Mouse (Mus musculus): ENCODE measurements around the gene Stac2.

The Stac2 gene

GRCm38 (mm10) chr11:98052989-98053834 is at the start of gene Stac2:
Gene Stac2, minus strand, starts transcription at chr11:98053462.
- DNase-seq, result peak; percentile 84

GRCm38 (mm10) chr11:98101332-98101731 is 48.1 kb upstream of the Stac2 start:
- no peak for DNase-seq

- DNase-seq, result no peak
Measured at GRCm38 (mm10) chr11:98090583-98090982, 37.3 kb upstream of the Stac2 start.

GRCm38 (mm10) chr11:98088224-98088623 is 35.0 kb upstream of the Stac2 start:
- no peak for DNase-seq

- DNase-seq, result no peak
Measured at GRCm38 (mm10) chr11:98086574-98086973, 33.3 kb upstream of the Stac2 start.

GRCm38 (mm10) chr11:98086141-98086540 is 32.9 kb upstream of the Stac2 start:
- DNase-seq, result no peak

GRCm38 (mm10) chr11:98082745-98083144 is 29.5 kb upstream of the Stac2 start:
- no peak for DNase-seq

GRCm38 (mm10) chr11:98080450-98080849 is 27.2 kb upstream of the Stac2 start:
- no peak for DNase-seq

- DNase-seq, result no peak
Measured at GRCm38 (mm10) chr11:98077086-98077485, 23.8 kb upstream of the Stac2 start.

GRCm38 (mm10) chr11:98075195-98075808 is 22.0 kb upstream of the Stac2 start:
- peak; percentile 85 for DNase-seq

GRCm38 (mm10) chr11:98073442-98073841 is 20.2 kb upstream of the Stac2 start:
- no peak for DNase-seq

- no peak for DNase-seq
Measured at GRCm38 (mm10) chr11:98067255-98067654, 14.0 kb upstream of the Stac2 start.

- DNase-seq, result no peak
Measured at GRCm38 (mm10) chr11:98066201-98066600, 12.9 kb upstream of the Stac2 start.

GRCm38 (mm10) chr11:98061904-98062562 is 8.8 kb upstream of the Stac2 start:
- no peak for DNase-seq

- DNase-seq, result no peak
Measured at GRCm38 (mm10) chr11:98061441-98061840, 8.2 kb upstream of the Stac2 start.

- no peak for DNase-seq
Measured at GRCm38 (mm10) chr11:98060104-98060692, 6.9 kb upstream of the Stac2 start.

GRCm38 (mm10) chr11:98059662-98060061 is 6.4 kb upstream of the Stac2 start:
- peak; percentile 57 for DNase-seq

GRCm38 (mm10) chr11:98057998-98058397 is 4.7 kb upstream of the Stac2 start:
- DNase-seq, result peak; percentile 57

- DNase-seq, result no peak
Measured at GRCm38 (mm10) chr11:98057466-98057865, 4.2 kb upstream of the Stac2 start.

GRCm38 (mm10) chr11:98052129-98052988 is 903 bp downstream of the Stac2 start:
- peak; percentile 55 for DNase-seq

- peak; percentile 41 for DNase-seq
Measured at GRCm38 (mm10) chr11:98051611-98052128, 1.6 kb downstream of the Stac2 start.

GRCm38 (mm10) chr11:98050940-98051339 is 2.3 kb downstream of the Stac2 start:
- peak; percentile 52 for DNase-seq
